In genomic region chr4:114515330-114515771, GRCm38 (mm10) we compare ENCODE assay signal across 10 mouse cellular contexts.
DNase-seq lines count a peak whose midpoint lies in the region; ATAC-seq and TF ChIP-seq lines count a peak whose summit lies in the region.
"Had no signal": no experiment of that assay in that cellular context is flagged by ENCODE, and none has a peak within 500 bp of the region (broad histone marks: within the 10 kb centered on the region; RNA-seq: fewer than 3 reads in every experiment).

No protein-coding gene starts in this region.

- peak; percentile 48 for DNase-seq in adrenal gland, adult 2 months
- no peak for DNase-seq in adrenal gland, postnatal 4 days (ENCODE audit: low spot score in 2 of 2)
- DNase-seq in left cerebral cortex, adult 18-20 months (ENCODE audit: low spot score in 2 of 2), result peak; percentile 6 to 24
- DNase-seq in left cerebral cortex, postnatal 14 days (ENCODE audit: low spot score in 2 of 2), result no peak
- DNase-seq in 3T3-L1 (ENCODE audit: low read depth, low spot score), result peak; percentile 28
- DNase-seq in heart, adult 9 months (ENCODE audit: low spot score in 2 of 2), result peak; percentile 56 to 66
- no peak for DNase-seq in midbrain, postnatal 0 days (ENCODE audit: low spot score)
- no peak for DNase-seq in cerebellum, adult 18-20 months
- DNase-seq: liver, embryonic 13.5 days had no signal

- H3K4me1 ChIP-seq in midbrain, postnatal 0 days (ENCODE audit: insufficient read depth, low read length), result no peaks in the 10 kb centered on the region; the same call in 1 of the 2 replicates
- H3K4me1 ChIP-seq: liver, embryonic 13.5 days had no signal

- WGBS in midbrain, postnatal 0 days, result 81% methylated on average over 5 of the region's 5 CpGs

- intact Hi-C loops in left cerebral cortex, postnatal 14 days (cut with DNase I), result loop anchor here (10.0 kb wide), 1 partner anchor 119 kb away; no protein-coding TSS in a partner anchor

- no peak overlapping the region for H3K9ac ChIP-seq in midbrain, postnatal 0 days (replicated peaks; ENCODE audit: low read length, poor library complexity, severe bottlenecking)
- H3K9ac ChIP-seq: liver, embryonic 13.5 days had no signal

- H3K36me3 ChIP-seq in midbrain, postnatal 0 days (ENCODE audit: insufficient read depth, low read length), result no peaks in the 10 kb centered on the region
- H3K36me3 ChIP-seq: liver, embryonic 13.5 days had no signal

- H3K27me3 ChIP-seq in midbrain, postnatal 0 days (ENCODE audit: insufficient read depth, low read length), result no peaks in the 10 kb centered on the region
- H3K27me3 ChIP-seq: liver, embryonic 13.5 days had no signal

- no peak overlapping the region for H3K4me2 ChIP-seq in midbrain, postnatal 0 days (ENCODE audit: low read depth, low read length, poor library complexity, severe bottlenecking)
- H3K4me2 ChIP-seq: liver, embryonic 13.5 days had no signal

- no peak for ATAC-seq in midbrain, postnatal 0 days (ENCODE audit: low FRiP score)
- ATAC-seq: midbrain, embryonic 16.5 days had no signal

- no peak overlapping the region for H3K4me3 ChIP-seq in midbrain, postnatal 0 days (ENCODE audit: low read depth, low read length)
- H3K4me3 ChIP-seq: liver, embryonic 13.5 days had no signal

- no peak overlapping the region for H3K27ac ChIP-seq in midbrain, postnatal 0 days (ENCODE audit: low read depth, low read length)
- H3K27ac ChIP-seq: liver, embryonic 13.5 days had no signal

- no peak for TF ChIP-seq CTCF in midbrain, postnatal 0 days (IDR thresholded peaks at IDR 0.05)

- no peaks in the 10 kb centered on the region for H3K9me3 ChIP-seq in midbrain, postnatal 0 days (ENCODE audit: low read length)
- H3K9me3 ChIP-seq: liver, embryonic 13.5 days had no signal

Comparison
In these comparisons a context has a peak if more than half of its experiments do, and no peak if none do; other contexts are left out.
1. DNase-seq: peak in adrenal gland, adult 2 months (single experiment), left cerebral cortex, adult 18-20 months (2 of 2), 3T3-L1 (single experiment) and heart, adult 9 months (2 of 2); none in adrenal gland, postnatal 4 days (0 of 2), left cerebral cortex, postnatal 14 days (0 of 2), midbrain, postnatal 0 days (single experiment) and cerebellum, adult 18-20 months (0 of 2).